Comparison of ENCODE assay signal across 16 mouse cellular contexts in the genomic region with DNA sequence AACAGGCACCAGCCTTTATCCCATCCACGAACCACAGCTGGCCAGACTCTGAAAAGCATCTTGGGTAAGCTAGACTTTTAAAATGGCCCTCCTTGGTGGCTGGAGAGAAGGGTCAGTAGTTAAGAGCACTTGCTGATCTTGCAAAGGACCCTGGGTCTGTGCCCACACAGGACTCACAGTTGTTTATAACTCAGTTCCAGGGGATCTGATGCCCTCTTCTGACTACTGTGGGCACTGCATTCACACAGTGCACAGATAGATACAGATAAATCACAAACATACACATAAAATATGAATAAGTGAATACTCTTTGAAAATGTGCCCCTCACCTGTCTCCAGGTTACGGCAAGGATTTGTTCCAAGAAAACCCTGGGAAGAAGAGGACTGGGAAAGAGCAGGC.
A peak's percentile ranks its signal among the peaks of the same experiment; 100 is the strongest.
DNase-seq lines count a peak whose midpoint lies in the region; ATAC-seq and TF ChIP-seq lines count a peak whose summit lies in the region.
"Had no signal": no experiment of that assay in that cellular context is flagged by ENCODE, and none has a peak within 500 bp of the region (broad histone marks: within the 10 kb centered on the region; RNA-seq: fewer than 3 reads in every experiment).

No protein-coding gene starts in this region.

- no peaks in the 10 kb centered on the region for H3K4me1 ChIP-seq in liver, adult 2 months (ENCODE audit: control insufficient read depth, insufficient read depth, low read length)
- no peaks in the 10 kb centered on the region for H3K4me1 ChIP-seq in liver, embryonic 12.5 days
- H3K4me1 ChIP-seq in CH12.LX (ENCODE audit: control insufficient read depth in 1 of 2, insufficient read depth in 2 of 2) = peaks cover 8 to 44% of the 10 kb centered on the region in 2 experiments
- no peaks in the 10 kb centered on the region for H3K4me1 ChIP-seq in small intestine, adult 2 months (ENCODE audit: control insufficient read depth, insufficient read depth, insufficient read length, low read length)
- H3K4me1 ChIP-seq: stomach, embryonic 15.5 days had no signal

- in situ Hi-C loops in CH12.LX (cut with MboI; ENCODE audit: low pct_ligation_motif_present, low pct_unique_long_range_greater_than_20kb, low sequenced_read_pairs) = no loop called here

- peak; percentile 39 for TF ChIP-seq RAD21 in CH12.LX (IDR thresholded peaks at IDR 0.05; ENCODE audit: low read depth, low read length)

- H3K4me2 ChIP-seq in liver, embryonic 12.5 days = no peak overlapping the region
- H3K4me2 ChIP-seq in CH12.LX (ENCODE audit: insufficient read depth, low read depth, poor library complexity, severe bottlenecking) = no peak overlapping the region
- H3K4me2 ChIP-seq: embryonic facial prominence, embryonic 13.5 days; hindbrain, embryonic 15.5 days; midbrain, embryonic 12.5 days; stomach, embryonic 15.5 days had no signal

- no peaks in the 10 kb centered on the region for H3K79me2 ChIP-seq in liver, adult 2 months (ENCODE audit: control insufficient read depth, insufficient read depth, low read length)
- H3K79me2 ChIP-seq in CH12.LX (replicated peaks; ENCODE audit: control insufficient read depth, extremely low read depth, insufficient read depth, poor library complexity, severe bottlenecking) = no peaks in the 10 kb centered on the region

- no peaks in the 10 kb centered on the region for H3K27me3 ChIP-seq in liver, adult 2 months (ENCODE audit: control insufficient read depth, insufficient read depth, low read length)
- H3K27me3 ChIP-seq in liver, embryonic 12.5 days (replicated peaks) = no peaks in the 10 kb centered on the region
- H3K27me3 ChIP-seq in CH12.LX (replicated peaks) = no peaks in the 10 kb centered on the region
- no peaks in the 10 kb centered on the region for H3K27me3 ChIP-seq in small intestine, adult 2 months (ENCODE audit: control insufficient read depth, insufficient read depth, low read length)
- H3K27me3 ChIP-seq: embryonic facial prominence, embryonic 13.5 days; hindbrain, embryonic 15.5 days; midbrain, embryonic 12.5 days; stomach, embryonic 15.5 days had no signal

- no peak overlapping the region for H3K4me3 ChIP-seq in gastrocnemius, adult 2 months
- H3K4me3 ChIP-seq in liver, adult 2 months (ENCODE audit: insufficient read depth, low read depth, low read length) = no peak overlapping the region
- no peak overlapping the region for H3K4me3 ChIP-seq in liver, embryonic 12.5 days
- H3K4me3 ChIP-seq in CH12.LX (replicated peaks in 1 of 3; ENCODE audit: low read depth in 2 of 3, low read length in 2 of 3, poor library complexity in 1 of 3) = no peak overlapping the region
- no peak overlapping the region for H3K4me3 ChIP-seq in small intestine, adult 2 months (ENCODE audit: low read depth, low read length)
- H3K4me3 ChIP-seq: embryonic facial prominence, embryonic 13.5 days; hindbrain, embryonic 15.5 days; midbrain, embryonic 12.5 days; stomach, embryonic 15.5 days had no signal

- no peaks in the 10 kb centered on the region for H3K9me3 ChIP-seq in liver, embryonic 12.5 days (replicated peaks)
- H3K9me3 ChIP-seq in CH12.LX (replicated peaks; ENCODE audit: low read length) = no peaks in the 10 kb centered on the region
- H3K9me3 ChIP-seq: embryonic facial prominence, embryonic 13.5 days; hindbrain, embryonic 15.5 days; midbrain, embryonic 12.5 days; stomach, embryonic 15.5 days had no signal

- H3K27ac ChIP-seq in gastrocnemius, adult 2 months = no peak overlapping the region
- no peak overlapping the region for H3K27ac ChIP-seq in liver, adult 2 months (replicated peaks; ENCODE audit: insufficient read depth, low read depth, low read length)
- H3K27ac ChIP-seq in liver, embryonic 12.5 days = no peak overlapping the region
- no peak overlapping the region for H3K27ac ChIP-seq in CH12.LX (ENCODE audit: insufficient read depth, low read depth)
- H3K27ac ChIP-seq in small intestine, adult 2 months (ENCODE audit: insufficient read depth, low read depth, low read length) = no peak overlapping the region
- H3K27ac ChIP-seq: embryonic facial prominence, embryonic 13.5 days; hindbrain, embryonic 15.5 days; midbrain, embryonic 12.5 days; stomach, embryonic 15.5 days had no signal

- WGBS in liver, adult 2 months = 95% methylated on average over 2 of the region's 2 CpGs
- 65% methylated on average over 2 of the region's 2 CpGs for WGBS in liver, embryonic 12.5 days (ENCODE audit: insufficient replicate concordance)
- 100% methylated on average over 2 of the region's 2 CpGs for WGBS in small intestine, adult 2 months

- ATAC-seq in liver, embryonic 12.5 days = no peak

- no peak for TF ChIP-seq POLR2A in liver, adult 2 months (IDR thresholded peaks at IDR 0.05; ENCODE audit: extremely low read depth, insufficient read depth, low read length)
- no peak for TF ChIP-seq POLR2A in CH12.LX (IDR thresholded peaks at IDR 0.05; ENCODE audit: low read depth, low read length)
- TF ChIP-seq POLR2A in small intestine, adult 2 months (IDR thresholded peaks at IDR 0.05; ENCODE audit: low read depth, low read length) = no peak

- peaks cover 46% of the 10 kb centered on the region for H3K36me3 ChIP-seq in liver, adult 2 months (ENCODE audit: control insufficient read depth, insufficient read depth, low read length)
- no peaks in the 10 kb centered on the region for H3K36me3 ChIP-seq in liver, embryonic 12.5 days
- no peaks in the 10 kb centered on the region for H3K36me3 ChIP-seq in CH12.LX (replicated peaks in 1 of 2; ENCODE audit: control insufficient read depth in 1 of 2, insufficient read depth in 1 of 2, low read length in 1 of 2)
- H3K36me3 ChIP-seq in small intestine, adult 2 months (ENCODE audit: control insufficient read depth, insufficient read depth, low read length) = peaks cover 53% of the 10 kb centered on the region
- H3K36me3 ChIP-seq: embryonic facial prominence, embryonic 13.5 days; hindbrain, embryonic 15.5 days; midbrain, embryonic 12.5 days; stomach, embryonic 15.5 days had no signal

- peak; percentile 7; the same call in 1 of the 2 replicates for TF ChIP-seq CTCF in gastrocnemius, adult 2 months (IDR thresholded peaks at IDR 0.05)
- TF ChIP-seq CTCF in liver, adult 2 months (IDR thresholded peaks at IDR 0.05; ENCODE audit: low read depth, low read length) = no peak
- peak; percentile 26 to 50; a peak in 2 of 4 replicates for TF ChIP-seq CTCF in CH12.LX (conservative IDR thresholded peaks at IDR 0.05 in 1 of 2, IDR thresholded peaks at IDR 0.05 in 1 of 2; ENCODE audit: low read depth in 2 of 2, low read length in 2 of 2)
- peak; percentile 22; the same call in 1 of the 2 replicates for TF ChIP-seq CTCF in small intestine, adult 2 months (IDR thresholded peaks at IDR 0.05; ENCODE audit: extremely low read depth, insufficient read length, insufficient replicate concordance, low read depth, low read length)

- intact Hi-C loops in gastrocnemius, adult 2 months (cut with DNase I) = no loop called here

- no peak overlapping the region for H3K9ac ChIP-seq in liver, adult 2 months (ENCODE audit: low read depth, low read length)
- no peak overlapping the region for H3K9ac ChIP-seq in liver, embryonic 12.5 days
- H3K9ac ChIP-seq in CH12.LX (ENCODE audit: insufficient read depth, low read depth) = no peak overlapping the region
- H3K9ac ChIP-seq: embryonic facial prominence, embryonic 13.5 days; hindbrain, embryonic 15.5 days; midbrain, embryonic 12.5 days; stomach, embryonic 15.5 days had no signal

- no peak for TF ChIP-seq EP300 in CH12.LX (IDR thresholded peaks at IDR 0.05; ENCODE audit: low read length)

- dilution Hi-C loops in CH12.LX (cut with MboI; ENCODE audit: extremely low pct_ligation_motif_present, extremely low pct_unique_long_range_greater_than_20kb, low sequenced_read_pairs) = no loop called here

- no peak for DNase-seq in gastrocnemius, adult 2 months
- no peak for DNase-seq in gastrocnemius, adult 8-10 months (ENCODE audit: low spot score in 2 of 2)
- DNase-seq in liver, adult 2 months (ENCODE audit: extremely low read depth, low read depth, low spot score) = peak; percentile 7
- DNase-seq in CH12.LX (ENCODE audit: extremely low read depth) = no peak
- DNase-seq in spleen, postnatal 36 days (ENCODE audit: low spot score in 2 of 2) = no peak
- no peak for DNase-seq in adrenal gland, postnatal 10 days
- DNase-seq: adrenal gland, postnatal 25 days; cerebellum, postnatal 36 days; heart, adult 18-20 months; right cerebral cortex, postnatal 25 days had no signal

TF ChIP-seq in CH12.LX, 34 proteins besides CTCF, POLR2A, EP300 and RAD21:
- TF ChIP-seq GABPA (IDR thresholded peaks at IDR 0.05; ENCODE audit: insufficient replicate concordance, low read depth, low read length) (no peak), SMC3 (IDR thresholded peaks at IDR 0.05; ENCODE audit: low read depth, low read length) (peak; percentile 25; the same call in 1 of the 2 replicates)
